Mouse (Mus musculus): ENCODE measurements around the gene Hibadh. TPM values are rescaled to one million over a fixed set of nuclear protein-coding genes. Genes with fewer than 3 reads are reported as not detected.

Gene Hibadh
- total RNA-seq, 1 experiment from 2014 or later: 26.2 TPM

GRCm38 (mm10) chr6:52586564-52586963 lies 53.6 kb downstream of the Hibadh start:
- ATAC-seq (replicated peaks; ENCODE audit: insufficient number of reproducible peaks, low FRiP score, low TSS enrichment, poor library complexity, severe bottlenecking): no peak

- no peak for ATAC-seq (replicated peaks; ENCODE audit: insufficient number of reproducible peaks, low FRiP score, low TSS enrichment, poor library complexity, severe bottlenecking)
These were observed 55.8 kb downstream of the Hibadh start for GRCm38 (mm10) chr6:52584383-52584782.

GRCm38 (mm10) chr6:52581081-52581480 lies 59.1 kb downstream of the Hibadh start:
- no peak for ATAC-seq (replicated peaks; ENCODE audit: insufficient number of reproducible peaks, low FRiP score, low TSS enrichment, poor library complexity, severe bottlenecking)

GRCm38 (mm10) chr6:52578322-52578721 lies 61.9 kb downstream of the Hibadh start:
- ATAC-seq (replicated peaks; ENCODE audit: insufficient number of reproducible peaks, low FRiP score, low TSS enrichment, poor library complexity, severe bottlenecking): no peak

- no peak for ATAC-seq (replicated peaks; ENCODE audit: insufficient number of reproducible peaks, low FRiP score, low TSS enrichment, poor library complexity, severe bottlenecking)
These were observed 62.9 kb downstream of the Hibadh start for GRCm38 (mm10) chr6:52577270-52577669.

GRCm38 (mm10) chr6:52568706-52569105 lies 71.5 kb downstream of the Hibadh start:
- no peak for ATAC-seq (replicated peaks; ENCODE audit: insufficient number of reproducible peaks, low FRiP score, low TSS enrichment, poor library complexity, severe bottlenecking)

- ATAC-seq (replicated peaks; ENCODE audit: insufficient number of reproducible peaks, low FRiP score, low TSS enrichment, poor library complexity, severe bottlenecking): no peak
These were observed 72.6 kb downstream of the Hibadh start for GRCm38 (mm10) chr6:52567327-52568299.

- ATAC-seq (replicated peaks; ENCODE audit: insufficient number of reproducible peaks, low FRiP score, low TSS enrichment, poor library complexity, severe bottlenecking): no peak
These were observed 75.0 kb downstream of the Hibadh start for GRCm38 (mm10) chr6:52565210-52565609.

- no peak for ATAC-seq (replicated peaks; ENCODE audit: insufficient number of reproducible peaks, low FRiP score, low TSS enrichment, poor library complexity, severe bottlenecking)
These were observed 77.2 kb downstream of the Hibadh start for GRCm38 (mm10) chr6:52562994-52563393.

- no peak for ATAC-seq (replicated peaks; ENCODE audit: insufficient number of reproducible peaks, low FRiP score, low TSS enrichment, poor library complexity, severe bottlenecking)
These were observed 81.1 kb downstream of the Hibadh start for GRCm38 (mm10) chr6:52559041-52559440.

GRCm38 (mm10) chr6:52544376-52544775 lies 95.8 kb downstream of the Hibadh start:
- ATAC-seq (replicated peaks; ENCODE audit: insufficient number of reproducible peaks, low FRiP score, low TSS enrichment, poor library complexity, severe bottlenecking): no peak

- no peak for ATAC-seq (replicated peaks; ENCODE audit: insufficient number of reproducible peaks, low FRiP score, low TSS enrichment, poor library complexity, severe bottlenecking)
These were observed 97.7 kb downstream of the Hibadh start for GRCm38 (mm10) chr6:52542464-52542863.

GRCm38 (mm10) chr6:52539911-52540310 lies 100.3 kb downstream of the Hibadh start:
- no peak for ATAC-seq (replicated peaks; ENCODE audit: insufficient number of reproducible peaks, low FRiP score, low TSS enrichment, poor library complexity, severe bottlenecking)

GRCm38 (mm10) chr6:52535072-52535704 lies 105.0 kb downstream of the Hibadh start:
- ATAC-seq (replicated peaks; ENCODE audit: insufficient number of reproducible peaks, low FRiP score, low TSS enrichment, poor library complexity, severe bottlenecking): no peak

GRCm38 (mm10) chr6:52532144-52532492 lies 108.1 kb downstream of the Hibadh start:
- ATAC-seq (replicated peaks; ENCODE audit: insufficient number of reproducible peaks, low FRiP score, low TSS enrichment, poor library complexity, severe bottlenecking): no peak

- ATAC-seq (replicated peaks; ENCODE audit: insufficient number of reproducible peaks, low FRiP score, low TSS enrichment, poor library complexity, severe bottlenecking): no peak
These were observed 108.6 kb downstream of the Hibadh start for GRCm38 (mm10) chr6:52531366-52532143.

GRCm38 (mm10) chr6:52530861-52531260 lies 109.3 kb downstream of the Hibadh start:
- ATAC-seq (replicated peaks; ENCODE audit: insufficient number of reproducible peaks, low FRiP score, low TSS enrichment, poor library complexity, severe bottlenecking): no peak

- no peak for ATAC-seq (replicated peaks; ENCODE audit: insufficient number of reproducible peaks, low FRiP score, low TSS enrichment, poor library complexity, severe bottlenecking)
These were observed 116.0 kb downstream of the Hibadh start for GRCm38 (mm10) chr6:52524226-52524625.

- no peak for ATAC-seq (replicated peaks; ENCODE audit: insufficient number of reproducible peaks, low FRiP score, low TSS enrichment, poor library complexity, severe bottlenecking)
These were observed 121.5 kb downstream of the Hibadh start for GRCm38 (mm10) chr6:52518704-52519103.

All from monocyte, adult 5-6 weeks (primary cell).